Mouse (Mus musculus): ENCODE results near the gene Gng4. TPM values are rescaled to one million over a fixed set of nuclear protein-coding genes. Genes with fewer than 3 reads are reported as not detected.

Gene Gng4
- polyA plus RNA-seq, 1 experiment from 2014 or later, result 6.2 TPM

GRCm38 (mm10) chr13:13798775-13799174 is 14.9 kb downstream of the Gng4 start:
- Histone ChIP-seq H3K36me3 (ENCODE audit: control insufficient read depth, insufficient read depth, low read length) (no peaks in the 10 kb centered on the region), H3K9me3 (ENCODE audit: control insufficient read depth, low read length) (no peaks in the 10 kb centered on the region), H3K27ac (replicated peaks) (no peak overlapping the region), H3K4me3 (ENCODE audit: low read depth, low read length) (no peak overlapping the region), H3K4me2 (replicated peaks; ENCODE audit: low read depth) (no peak overlapping the region), H3K27me3 (ENCODE audit: control insufficient read depth, insufficient read depth, low read length) (no peaks in the 10 kb centered on the region), H3K4me1 (replicated peaks; ENCODE audit: control insufficient read depth, insufficient read depth) (no peaks in the 10 kb centered on the region), H3K9ac (ENCODE audit: low read length) (no peak overlapping the region)
- 74% methylated on average over 8 of the region's 8 CpGs for WGBS
- TF ChIP-seq CTCF (IDR thresholded peaks at IDR 0.05; ENCODE audit: low read depth) (no peak), EP300 (optimal IDR thresholded peaks at IDR 0.05) (no peak)
- no peak for ATAC-seq (ENCODE audit: low FRiP score, low TSS enrichment)
- DNase-seq (ENCODE audit: low spot score), result no peak

DNA sequence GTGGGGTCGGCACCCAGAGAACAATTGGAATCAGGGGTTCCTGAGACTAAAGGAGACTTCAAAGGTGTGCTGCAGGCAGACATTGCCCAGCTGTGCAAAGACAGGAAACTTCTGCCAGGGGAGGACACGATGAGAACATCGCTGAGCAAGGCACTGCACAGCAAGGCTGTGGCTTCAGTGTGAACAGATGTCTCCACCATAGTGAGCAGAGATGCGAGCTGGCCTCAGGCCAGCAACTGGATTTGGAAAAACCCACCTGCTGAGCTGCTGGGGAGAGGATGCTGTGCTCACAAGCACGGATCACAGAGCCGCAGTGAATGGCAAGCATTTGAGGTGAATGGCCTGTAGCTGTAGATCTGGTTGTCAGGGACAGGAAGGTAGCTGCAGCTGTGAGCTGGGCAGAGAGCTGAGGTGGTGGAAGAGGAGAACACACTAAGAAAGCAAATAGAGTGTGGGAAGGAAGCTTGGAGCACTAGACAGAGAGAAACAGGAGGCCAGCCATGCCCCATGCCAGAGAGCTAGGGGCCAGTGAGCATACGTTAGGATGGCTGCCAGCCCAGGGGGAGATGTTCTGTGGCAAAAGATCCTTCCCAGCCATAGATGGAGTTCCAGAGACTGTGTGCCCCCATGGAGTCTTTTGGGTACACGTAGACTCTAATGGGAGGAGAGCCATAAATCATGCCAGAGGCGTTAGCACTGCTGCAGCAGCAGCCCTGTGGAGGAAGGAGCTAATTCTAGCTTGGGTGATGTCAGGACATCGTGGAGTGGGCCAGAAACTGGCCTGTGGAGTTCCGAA is 24.7 kb downstream of the Gng4 start:
- Histone ChIP-seq H3K27me3 (ENCODE audit: control insufficient read depth, insufficient read depth, low read length) (no peaks in the 10 kb centered on the region), H3K36me3 (ENCODE audit: control insufficient read depth, insufficient read depth, low read length) (no peaks in the 10 kb centered on the region), H3K9ac (ENCODE audit: low read length) (no peak overlapping the region), H3K4me1 (replicated peaks; ENCODE audit: control insufficient read depth, insufficient read depth) (no peaks in the 10 kb centered on the region), H3K4me2 (replicated peaks; ENCODE audit: low read depth) (no peak overlapping the region), H3K27ac (replicated peaks) (no peak overlapping the region), H3K4me3 (ENCODE audit: low read depth, low read length) (no peak overlapping the region), H3K9me3 (ENCODE audit: control insufficient read depth, low read length) (no peaks in the 10 kb centered on the region)
- TF ChIP-seq CTCF (IDR thresholded peaks at IDR 0.05; ENCODE audit: low read depth) (no peak), EP300 (optimal IDR thresholded peaks at IDR 0.05) (no peak)
- DNase-seq (ENCODE audit: low spot score) (no peak), ATAC-seq (ENCODE audit: low FRiP score, low TSS enrichment) (no peak; the same call in 1 of the 2 replicates)
- 22% methylated on average over 11 of the region's 11 CpGs for WGBS

DNA sequence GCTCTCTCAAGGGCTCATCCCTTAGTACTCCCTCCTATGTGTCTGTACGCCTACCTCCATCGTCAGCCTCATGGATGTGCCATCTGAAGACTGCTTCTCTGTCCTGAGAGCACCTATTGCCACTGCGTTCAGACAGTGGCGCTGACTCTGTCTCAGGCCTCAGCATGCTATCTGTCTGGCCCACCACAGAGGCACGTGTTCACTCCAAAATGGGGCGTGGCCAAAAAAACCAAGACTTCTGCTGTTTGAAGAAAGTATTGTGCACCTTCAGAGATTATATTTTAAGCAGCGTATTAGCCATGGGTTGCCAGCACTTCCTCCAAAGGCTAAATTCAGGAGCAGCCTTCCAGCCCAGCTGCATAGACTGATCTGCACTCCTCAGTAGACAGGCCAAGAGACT is 27.0 kb downstream of the Gng4 start:
- no peaks in the 10 kb centered on the region for H3K36me3 ChIP-seq (ENCODE audit: control insufficient read depth, insufficient read depth, low read length)
- no peaks in the 10 kb centered on the region for H3K9me3 ChIP-seq (ENCODE audit: control insufficient read depth, low read length)
- TF ChIP-seq CTCF (IDR thresholded peaks at IDR 0.05; ENCODE audit: low read depth), result no peak
- TF ChIP-seq EP300 (optimal IDR thresholded peaks at IDR 0.05), result no peak
- no peaks in the 10 kb centered on the region for H3K4me1 ChIP-seq (replicated peaks; ENCODE audit: control insufficient read depth, insufficient read depth)
- H3K4me3 ChIP-seq (ENCODE audit: low read depth, low read length), result no peak overlapping the region
- WGBS, result 67% methylated on average over 7 of the region's 7 CpGs
- DNase-seq (ENCODE audit: low spot score) (no peak), ATAC-seq (ENCODE audit: low FRiP score, low TSS enrichment) (no peak)
- no peak overlapping the region for H3K27ac ChIP-seq (replicated peaks)
- H3K9ac ChIP-seq (ENCODE audit: low read length), result no peak overlapping the region
- no peak overlapping the region for H3K4me2 ChIP-seq (replicated peaks; ENCODE audit: low read depth)
- H3K27me3 ChIP-seq (ENCODE audit: control insufficient read depth, insufficient read depth, low read length), result no peaks in the 10 kb centered on the region

DNA sequence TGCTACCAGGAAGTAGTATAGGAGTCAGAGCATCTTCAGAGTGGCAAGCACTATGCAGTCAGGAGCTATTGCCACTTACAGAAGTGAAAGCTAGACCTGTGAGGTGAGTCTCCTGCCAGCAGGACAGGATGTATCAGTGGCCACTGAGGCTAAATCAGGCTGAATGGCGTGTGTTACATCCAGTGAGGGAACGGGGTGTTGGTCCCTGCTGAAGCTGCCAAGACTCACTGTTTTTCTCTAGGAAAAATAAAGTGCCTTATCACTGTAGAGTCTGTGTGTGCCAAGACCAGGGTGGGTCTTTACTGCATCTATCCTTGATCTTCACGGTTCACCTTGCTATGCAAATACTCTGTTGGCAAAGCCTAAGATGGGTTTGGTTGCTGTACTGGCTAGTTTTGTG is 34.8 kb downstream of the Gng4 start:
- no peak overlapping the region for H3K4me3 ChIP-seq (ENCODE audit: low read depth, low read length)
- ATAC-seq (ENCODE audit: low FRiP score, low TSS enrichment) (no peak), DNase-seq (ENCODE audit: low spot score) (no peak)
- no peaks in the 10 kb centered on the region for H3K27me3 ChIP-seq (ENCODE audit: control insufficient read depth, insufficient read depth, low read length)
- no peak overlapping the region for H3K27ac ChIP-seq (replicated peaks)
- no peaks in the 10 kb centered on the region for H3K4me1 ChIP-seq (replicated peaks; ENCODE audit: control insufficient read depth, insufficient read depth)
- H3K9me3 ChIP-seq (ENCODE audit: control insufficient read depth, low read length), result no peaks in the 10 kb centered on the region
- no peak overlapping the region for H3K9ac ChIP-seq (ENCODE audit: low read length)
- no peak overlapping the region for H3K4me2 ChIP-seq (replicated peaks; ENCODE audit: low read depth)
- no peaks in the 10 kb centered on the region for H3K36me3 ChIP-seq (ENCODE audit: control insufficient read depth, insufficient read depth, low read length)
- TF ChIP-seq EP300 (optimal IDR thresholded peaks at IDR 0.05) (no peak), CTCF (IDR thresholded peaks at IDR 0.05; ENCODE audit: low read depth) (no peak)
- 68% methylated on average over 3 of the region's 3 CpGs for WGBS

DNA sequence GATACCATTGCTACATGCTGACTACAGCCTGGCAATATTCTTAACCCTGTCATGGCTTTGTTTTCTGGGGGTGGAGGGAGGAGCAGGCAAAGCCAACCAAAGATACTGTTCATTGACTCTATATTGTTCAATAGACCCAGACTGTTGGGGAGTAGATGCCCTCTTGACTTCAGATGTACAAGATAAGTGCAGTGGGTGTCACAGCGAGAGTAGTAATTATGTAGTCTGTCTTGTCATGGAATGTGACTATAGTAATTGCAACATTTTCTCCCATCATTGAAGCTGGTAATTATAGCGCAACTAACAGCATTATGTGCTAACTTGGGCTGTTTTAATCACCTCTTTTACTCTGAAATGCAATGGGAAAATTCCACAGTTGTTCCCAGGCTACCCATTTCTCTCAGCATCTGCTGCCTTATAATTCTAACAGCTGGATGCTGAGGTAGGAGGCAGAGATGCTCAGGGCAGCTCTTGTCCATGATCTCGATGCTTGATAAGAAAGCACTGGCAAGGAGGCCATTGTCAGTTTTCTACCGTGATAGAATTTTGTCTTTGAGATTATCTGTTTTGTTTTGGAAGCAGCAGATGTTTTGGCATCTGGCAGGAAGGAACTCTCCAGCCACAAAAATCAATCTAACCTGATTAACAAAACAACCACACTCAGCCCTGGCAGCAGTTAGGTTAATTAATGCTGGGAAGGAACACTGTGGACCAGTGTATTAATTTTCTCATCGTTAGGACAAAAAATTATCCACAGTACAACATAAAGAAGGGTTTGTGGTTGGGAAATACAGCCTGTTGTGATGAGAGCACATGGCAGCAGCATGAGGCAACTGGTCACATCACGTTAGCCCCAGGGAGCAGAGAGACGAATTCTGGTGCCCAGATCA is 36.6 kb downstream of the Gng4 start:
- 74% methylated on average over 7 of the region's 7 CpGs for WGBS
- H3K4me3 ChIP-seq (ENCODE audit: low read depth, low read length), result no peak overlapping the region
- H3K9me3 ChIP-seq (ENCODE audit: control insufficient read depth, low read length), result no peaks in the 10 kb centered on the region
- no peak overlapping the region for H3K9ac ChIP-seq (ENCODE audit: low read length)
- no peak for DNase-seq (ENCODE audit: low spot score)
- no peaks in the 10 kb centered on the region for H3K36me3 ChIP-seq (ENCODE audit: control insufficient read depth, insufficient read depth, low read length)
- no peak for TF ChIP-seq CTCF (IDR thresholded peaks at IDR 0.05; ENCODE audit: low read depth)
- no peak for TF ChIP-seq EP300 (optimal IDR thresholded peaks at IDR 0.05)
- H3K27me3 ChIP-seq (ENCODE audit: control insufficient read depth, insufficient read depth, low read length), result no peaks in the 10 kb centered on the region
- H3K27ac ChIP-seq (replicated peaks), result no peak overlapping the region
- no peaks in the 10 kb centered on the region for H3K4me1 ChIP-seq (replicated peaks; ENCODE audit: control insufficient read depth, insufficient read depth)
- H3K4me2 ChIP-seq (replicated peaks; ENCODE audit: low read depth), result no peak overlapping the region
- ATAC-seq (ENCODE audit: low FRiP score, low TSS enrichment), result no peak

DNA sequence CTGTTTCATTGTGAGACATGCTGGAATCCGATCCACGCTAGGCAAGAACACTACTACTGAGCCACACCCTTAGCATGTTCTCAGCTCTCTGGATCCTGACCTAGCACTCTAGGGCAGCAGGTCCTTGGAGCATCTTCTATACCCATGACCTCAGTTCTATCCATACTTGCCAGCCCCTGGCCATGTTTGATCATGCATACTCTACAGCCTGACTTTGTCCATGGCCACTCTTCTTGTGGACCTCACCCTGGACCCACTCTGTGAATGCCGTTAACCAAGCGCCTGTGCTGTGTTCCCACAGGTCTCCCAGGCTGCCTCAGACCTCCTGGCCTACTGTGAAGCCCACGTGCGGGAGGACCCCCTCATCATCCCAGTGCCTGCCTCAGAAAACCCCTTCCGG is 41.1 kb downstream of the Gng4 start:
- no peak for ATAC-seq (ENCODE audit: low FRiP score, low TSS enrichment)
- no peaks in the 10 kb centered on the region for H3K36me3 ChIP-seq (ENCODE audit: control insufficient read depth, insufficient read depth, low read length)
- H3K9ac ChIP-seq (ENCODE audit: low read length), result no peak overlapping the region
- H3K27ac ChIP-seq (replicated peaks), result no peak overlapping the region
- H3K27me3 ChIP-seq (ENCODE audit: control insufficient read depth, insufficient read depth, low read length), result no peaks in the 10 kb centered on the region
- TF ChIP-seq CTCF (IDR thresholded peaks at IDR 0.05; ENCODE audit: low read depth) (no peak), EP300 (optimal IDR thresholded peaks at IDR 0.05) (no peak)
- DNase-seq (ENCODE audit: low spot score), result no peak
- H3K4me1 ChIP-seq (replicated peaks; ENCODE audit: control insufficient read depth, insufficient read depth), result no peaks in the 10 kb centered on the region
- WGBS, result 83% methylated on average over 7 of the region's 7 CpGs
- H3K4me2 ChIP-seq (replicated peaks; ENCODE audit: low read depth), result no peak overlapping the region
- H3K9me3 ChIP-seq (ENCODE audit: control insufficient read depth, low read length), result no peaks in the 10 kb centered on the region
- no peak overlapping the region for H3K4me3 ChIP-seq (ENCODE audit: low read depth, low read length)

All from stomach, postnatal 0 days (tissue).